Mouse (Mus musculus): ENCODE data around the gene Cnnm3.

DNA sequence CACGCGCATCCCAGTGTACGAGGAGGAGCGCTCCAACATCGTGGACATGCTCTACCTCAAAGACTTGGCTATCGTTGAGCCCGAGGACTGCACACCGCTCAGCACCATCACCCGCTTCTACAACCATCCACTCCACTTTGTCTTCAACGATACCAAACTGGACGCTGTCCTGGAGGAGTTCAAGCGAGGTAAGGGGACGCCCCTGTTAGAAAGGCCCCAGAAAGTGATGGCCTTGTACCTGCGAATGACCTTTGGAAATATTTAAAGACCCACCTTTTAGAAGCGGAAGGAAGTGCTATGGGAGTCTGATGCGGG, 1.3 kb downstream of the Cnnm3 start:
- TF ChIP-seq CTCF (conservative IDR thresholded peaks at IDR 0.05; ENCODE audit: low read length) (no peak), POU5F1 (IDR thresholded peaks at IDR 0.05; ENCODE audit: borderline replicate concordance, low read length) (no peak)
